Mouse (Mus musculus) lung, postnatal 0 days (tissue): ENCODE data around the gene Mettl17.

Experiments used
- CTCF ChIP-seq: IDR thresholded peaks from 2 replicates; pipeline ENCODE4 v1.5.1; 2016; ENCODE audit warnings: antibody characterized with exemption, mild to moderate bottlenecking
- EP300 ChIP-seq: IDR thresholded peaks from 2 replicates; pipeline ENCODE4 v1.6.1; 2016; ENCODE audit warnings: antibody characterized with exemption, mild to moderate bottlenecking, control low read depth

GRCm38 (mm10) chr14:51918125-51918524 lies 33.5 kb downstream of the Mettl17 start, which contains the start of gene Tppp2:
- TF ChIP-seq CTCF: no peak
- no peak for TF ChIP-seq EP300
